Mouse (Mus musculus) lung, embryonic 15.5 days (tissue): ENCODE measurements around the gene Mogs. TPM values are rescaled to one million over a fixed set of nuclear protein-coding genes. Genes with fewer than 3 reads are reported as not detected.
A peak's percentile ranks its signal among the peaks of the same experiment; 100 is the strongest.

Experiments
- ATAC-seq: fragments of 200-750 bp; cut with Nextera tagmentation; 2 replicates; pipeline ENCODE4 v1.8.0; 2017; ENCODE audit warnings: moderate number of reproducible peaks, borderline replicate concordance; ENCODE audit not compliant: low FRiP score, low TSS enrichment; ENCODE audit errors: extremely low read depth
- H3K27ac ChIP-seq: fragments of 300-500 bp; sonication (generic); 2 replicates; pipeline ENCODE4 v1.5.1; 2015; ENCODE audit warnings: moderate library complexity, mild to moderate bottlenecking, inconsistent platforms
- H3K27me3 ChIP-seq: fragments of 300-500 bp; sonication (generic); 2 replicates; pipeline ENCODE4 v1.6.1; 2015; ENCODE audit warnings: inconsistent platforms
- H3K36me3 ChIP-seq: fragments of 300-500 bp; sonication (generic); 2 replicates; pipeline ENCODE4 v1.6.1; 2015; ENCODE audit warnings: inconsistent platforms
- H3K4me1 ChIP-seq: fragments of 300-500 bp; sonication (generic); 2 replicates; pipeline ENCODE4 v1.6.1; 2015; ENCODE audit warnings: inconsistent platforms
- H3K4me2 ChIP-seq: fragments of 300-500 bp; sonication (generic); 2 replicates; pipeline ENCODE4 v1.6.1; 2015; ENCODE audit warnings: inconsistent platforms, mild to moderate bottlenecking, moderate library complexity
- H3K4me3 ChIP-seq: fragments of 300-500 bp; sonication (generic); 2 replicates; pipeline ENCODE4 v1.5.1; 2015; ENCODE audit warnings: mild to moderate bottlenecking, inconsistent platforms
- H3K9ac ChIP-seq: fragments of 300-500 bp; sonication (generic); 2 replicates; pipeline ENCODE4 v1.6.1; 2015; ENCODE audit warnings: inconsistent platforms
- H3K9me3 ChIP-seq: fragments of 300-500 bp; sonication (generic); 2 replicates; pipeline ENCODE4 v1.6.1; 2016; ENCODE audit warnings: inconsistent platforms
- WGBS: fragments of 180-500 bp; shearing (Covaris S2); methylation state at CpG from one replicate; pipeline ENCODE4 v1.1.7; 2015; 5-methylcytosine and 5-hydroxymethylcytosine counted together
- polyA plus RNA-seq: library from polyadenylated mRNA; unstranded; fragments of >200 nt; fragmentation: Nextera tagmentation; extraction: Ambion mirVana; gene quantifications from 2 replicates; pipeline ENCODE4 v1.2.1, GENCODE M21; 2015

Gene Mogs
- polyA plus RNA-seq, 1 experiment from 2014 or later: 54.5 TPM

DNA sequence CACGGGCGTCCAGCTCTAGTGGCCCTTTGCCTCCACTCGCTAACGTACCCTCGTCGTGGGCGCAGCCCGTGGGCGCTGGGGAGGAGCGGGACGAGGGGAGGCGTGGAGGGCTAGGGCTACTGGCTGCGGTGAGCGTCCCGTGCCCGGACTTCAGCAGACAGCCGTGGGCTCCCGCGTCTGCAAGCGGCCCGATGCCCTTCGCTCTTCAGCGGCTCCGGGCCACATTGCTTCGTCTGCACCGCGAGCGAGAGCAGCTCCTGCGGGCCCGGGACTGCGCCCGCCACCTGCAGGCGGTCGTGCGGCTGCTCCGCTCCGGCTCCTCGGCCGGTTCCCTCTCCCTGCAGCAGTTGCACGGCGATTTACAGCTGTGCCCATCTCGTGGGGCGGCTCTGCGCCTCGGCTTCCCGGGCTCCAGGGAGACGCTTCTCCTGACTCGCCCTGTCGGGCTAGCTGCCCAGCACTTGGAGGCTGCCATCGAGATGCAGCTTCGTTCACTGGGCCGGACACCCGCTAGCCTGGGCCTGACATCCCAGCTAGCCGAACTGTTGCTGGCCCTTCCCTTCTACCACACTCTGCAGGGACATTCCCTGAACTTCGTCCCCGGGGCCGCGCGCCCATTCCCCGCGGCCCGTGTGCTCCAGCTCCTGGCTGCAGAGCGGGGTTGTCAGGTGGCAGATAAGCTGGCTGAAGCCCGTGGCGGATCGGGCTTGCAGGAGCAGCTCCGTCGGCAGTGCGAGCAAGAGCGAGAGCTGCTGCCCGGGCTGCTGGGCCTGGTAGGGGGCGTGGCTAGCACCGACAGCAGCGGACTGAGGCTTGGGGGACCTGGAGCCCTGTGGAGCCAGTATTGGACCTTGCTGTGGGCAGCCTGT lies 13.4 kb upstream of the Mogs start:
- WGBS: under 1% methylated on average over 73 of the region's 74 CpGs
- ATAC-seq: peak; percentile 81
- H3K27ac ChIP-seq: peak overlapping the region; percentile 81
- H3K9me3 ChIP-seq: no peaks in the 10 kb centered on the region
- peak overlapping the region; percentile 71 for H3K9ac ChIP-seq
- H3K4me1 ChIP-seq: peaks cover 18% of the 10 kb centered on the region
- no peaks in the 10 kb centered on the region for H3K27me3 ChIP-seq
- peak overlapping the region; percentile 97 for H3K4me2 ChIP-seq
- H3K4me3 ChIP-seq: peak overlapping the region; percentile 65
- H3K36me3 ChIP-seq: 0 out of 2 replicates have a peak, but pooled peaks cover 3% of the 10 kb centered on the region

DNA sequence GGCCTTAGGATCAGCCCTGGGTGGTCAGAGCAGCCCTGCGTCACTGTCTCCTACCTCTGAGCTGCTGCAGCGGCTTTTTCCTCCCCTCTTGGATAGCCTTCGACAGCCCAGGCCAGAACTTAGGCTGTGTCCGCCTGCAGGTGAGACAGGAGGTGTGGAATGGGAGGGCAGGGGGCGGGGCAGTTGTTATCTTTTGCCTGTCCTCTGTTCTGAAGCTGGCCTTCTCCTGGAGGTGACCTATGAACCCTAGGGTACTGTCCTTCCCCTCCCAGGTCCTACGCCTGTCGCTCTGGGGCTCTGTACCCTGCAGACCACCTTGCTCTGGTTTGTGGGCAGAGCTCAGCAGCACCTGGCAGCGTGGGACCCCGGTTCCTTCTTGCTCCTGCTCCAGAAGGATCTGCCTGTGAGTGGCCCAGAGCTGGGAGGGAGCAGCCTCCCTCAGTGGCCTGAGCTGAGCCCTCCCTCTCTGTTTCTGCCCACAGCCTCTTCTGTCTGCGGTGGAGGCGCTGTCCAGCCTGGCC lies 12.1 kb upstream of the Mogs start:
- WGBS: 48% methylated on average over 11 of the region's 11 CpGs
- Histone ChIP-seq H3K27ac (no peak overlapping the region), H3K4me2 (peak overlapping the region; percentile 97), H3K27me3 (no peaks in the 10 kb centered on the region), H3K4me3 (peak overlapping the region; percentile 65; the same call in 1 of the 2 replicates), H3K9ac (peak overlapping the region; percentile 71; the same call in 1 of the 2 replicates), H3K9me3 (no peaks in the 10 kb centered on the region), H3K36me3 (0 out of 2 replicates have a peak, but pooled peaks cover 3% of the 10 kb centered on the region), H3K4me1 (peaks cover 24% of the 10 kb centered on the region)
- no peak for ATAC-seq

DNA sequence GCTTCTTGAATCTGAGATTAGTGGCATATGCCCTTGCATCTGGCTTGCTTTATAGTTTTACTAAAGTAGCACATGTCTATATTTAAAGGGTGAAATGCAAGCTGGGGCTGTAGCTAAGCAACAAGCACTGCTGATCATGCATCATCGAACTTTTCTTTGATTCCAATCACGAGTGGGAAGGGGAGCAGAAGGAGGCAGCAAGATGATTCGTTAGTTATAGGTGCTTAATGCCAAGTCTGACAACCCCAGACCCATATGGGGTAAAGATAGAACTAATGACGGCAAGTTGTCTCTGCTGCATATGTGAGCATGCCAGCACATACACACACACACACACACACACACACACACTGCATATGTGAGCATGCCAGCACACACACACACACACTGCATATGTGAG lies 11.1 kb upstream of the Mogs start:
- 0 out of 2 replicates have a peak, but pooled peaks cover 3% of the 10 kb centered on the region for H3K36me3 ChIP-seq
- no peaks in the 10 kb centered on the region for H3K27me3 ChIP-seq
- no peak overlapping the region for H3K9ac ChIP-seq
- no peak for ATAC-seq
- H3K4me2 ChIP-seq: no peak overlapping the region
- H3K9me3 ChIP-seq: no peaks in the 10 kb centered on the region
- H3K4me3 ChIP-seq: no peak overlapping the region
- peaks cover 27% of the 10 kb centered on the region for H3K4me1 ChIP-seq
- WGBS: 74% methylated on average over 4 of the region's 4 CpGs
- no peak overlapping the region for H3K27ac ChIP-seq

DNA sequence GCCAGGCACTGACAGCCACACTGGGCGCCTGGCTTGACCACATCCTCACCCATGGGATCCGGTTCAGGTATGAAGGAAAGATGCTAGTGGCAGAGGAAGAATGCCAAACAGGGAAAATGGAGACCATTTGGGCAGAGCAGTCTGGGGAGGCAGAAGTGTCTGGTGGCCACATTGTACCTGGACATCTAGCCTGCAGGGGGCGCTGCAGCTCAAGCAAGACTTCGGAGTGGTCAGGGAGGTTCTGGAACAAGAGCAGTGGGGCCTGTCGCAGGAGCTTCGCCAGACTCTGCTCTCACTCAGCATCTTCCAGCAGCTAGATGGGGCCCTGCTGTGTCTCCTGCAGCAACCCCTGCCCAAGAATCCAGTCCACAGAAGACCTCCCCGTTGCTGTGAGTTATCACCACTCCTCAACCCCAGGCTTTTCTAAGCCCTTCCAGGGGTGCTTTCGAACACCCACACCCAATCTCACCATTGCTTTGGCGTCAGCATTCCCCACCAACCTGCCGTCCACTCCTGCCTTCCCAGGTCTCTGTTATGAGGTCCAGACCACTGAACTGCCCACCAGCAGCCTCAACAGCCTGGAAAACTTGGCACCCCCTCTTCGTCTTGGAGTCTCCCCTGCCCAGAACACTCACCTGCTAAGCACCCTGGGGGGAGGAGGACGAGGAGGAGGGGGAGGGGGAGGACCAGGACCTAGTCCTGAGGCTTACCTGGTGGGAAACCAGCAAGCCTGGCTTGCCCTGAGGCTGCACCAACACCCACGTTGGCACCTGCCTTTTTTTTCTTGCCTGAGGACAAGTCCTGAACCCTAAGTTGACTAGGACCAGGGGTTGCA lies 7.5 kb upstream of the Mogs start:
- 36% methylated on average over 13 of the region's 13 CpGs for WGBS
- Histone ChIP-seq H3K27me3 (no peaks in the 10 kb centered on the region), H3K9ac (0 out of 2 replicates have a peak overlapping the region, but pooled peaks have one; percentile 88), H3K27ac (no peak overlapping the region), H3K4me2 (peak overlapping the region; percentile 88), H3K9me3 (no peaks in the 10 kb centered on the region), H3K36me3 (0 out of 2 replicates have a peak, but pooled peaks cover 15% of the 10 kb centered on the region), H3K4me1 (peaks cover 28% of the 10 kb centered on the region), H3K4me3 (peak overlapping the region; percentile 95)
- ATAC-seq: no peak

DNA sequence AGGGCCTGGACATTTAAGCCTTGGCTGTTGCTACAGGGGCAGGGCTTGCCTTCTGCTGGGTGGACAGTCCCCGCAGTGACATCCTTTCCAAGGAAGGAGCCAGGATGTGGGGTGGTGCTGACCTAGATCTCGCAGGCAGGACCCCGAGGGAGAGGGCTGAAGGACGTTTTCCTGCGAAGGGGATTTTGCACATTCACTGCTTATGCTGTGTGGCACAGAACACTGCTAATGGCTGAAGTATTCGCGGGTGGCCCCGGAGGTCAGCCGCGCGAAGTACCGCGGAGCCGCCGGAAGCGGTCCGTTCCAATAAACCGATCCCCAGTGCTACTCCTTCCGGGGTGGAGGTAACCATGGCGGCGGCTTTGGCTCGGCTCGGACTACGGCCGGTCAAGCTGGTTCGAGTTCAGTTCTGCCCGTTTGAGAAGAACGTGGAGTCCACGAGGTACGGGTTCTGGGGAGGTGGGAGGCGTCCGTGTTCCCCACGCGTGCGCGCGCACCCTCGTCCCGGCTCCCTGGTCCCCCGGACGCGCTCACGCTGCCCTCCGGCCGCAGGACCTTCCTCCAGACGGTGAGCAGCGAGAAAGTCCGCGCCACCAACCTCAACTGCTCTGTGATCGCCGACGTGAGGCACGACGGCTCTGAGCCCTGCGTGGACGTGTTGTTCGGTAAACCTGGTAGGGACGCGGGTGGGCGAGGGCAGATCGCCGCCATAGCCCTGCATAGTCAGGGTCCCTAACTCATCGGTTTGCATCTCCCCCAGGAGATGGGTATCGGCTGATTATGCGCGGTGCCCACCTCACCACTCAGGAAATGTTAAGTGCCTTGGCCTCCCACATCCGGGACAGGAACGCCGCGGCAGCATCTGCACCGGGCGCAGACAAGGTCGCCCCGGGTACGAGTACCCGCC lies 6.3 kb upstream of the Mogs start, which contains the start of gene Mrpl53:
Gene Mrpl53, plus strand, starts transcription at position 279 of the 907 bp plus-strand sequence.
- Histone ChIP-seq H3K36me3 (0 out of 2 replicates have a peak, but pooled peaks cover 15% of the 10 kb centered on the region), H3K9me3 (no peaks in the 10 kb centered on the region), H3K4me1 (peaks cover 20% of the 10 kb centered on the region), H3K4me2 (peak within 1 kb of the TSS; percentile 88), H3K27ac (peak within 1 kb of the TSS; percentile 75), H3K27me3 (no peaks in the 10 kb centered on the region), H3K9ac (peak within 1 kb of the TSS; percentile 88), H3K4me3 (peak within 1 kb of the TSS; percentile 95)
- under 1% methylated on average over 76 of the region's 76 CpGs for WGBS
- peak; percentile 91 for ATAC-seq

DNA sequence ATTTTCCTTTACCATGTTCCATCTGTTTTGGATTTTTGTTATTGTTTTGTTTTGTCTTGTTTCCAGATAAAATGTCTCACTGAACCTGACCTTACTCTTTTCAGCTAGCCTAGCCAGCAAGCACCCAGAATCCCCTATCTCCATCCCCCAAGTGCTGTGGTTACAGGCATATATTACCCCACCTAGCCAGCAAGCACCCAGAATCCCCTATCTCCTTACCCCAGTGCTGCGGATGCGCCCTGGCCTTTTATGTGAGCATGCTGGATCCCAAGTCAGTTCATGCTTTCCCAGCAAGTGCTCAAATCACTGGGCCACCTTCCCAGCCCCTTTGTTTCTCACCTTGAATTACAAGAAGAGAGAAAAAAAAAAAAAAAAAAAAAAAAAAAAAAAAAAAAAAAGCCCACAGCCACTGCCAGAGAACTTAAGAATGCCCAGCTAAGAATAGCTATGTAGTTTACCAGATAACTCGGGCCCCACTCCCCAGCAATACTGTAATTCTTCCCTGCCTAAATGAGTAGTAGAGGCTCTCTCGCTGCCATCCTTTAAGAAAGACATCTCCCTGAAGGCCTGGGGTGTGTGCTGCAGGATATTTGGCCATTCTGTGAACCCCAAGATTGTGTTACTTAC lies 3.7 kb upstream of the Mogs start:
- no peak for ATAC-seq
- Histone ChIP-seq H3K4me2 (no peak overlapping the region), H3K4me3 (no peak overlapping the region), H3K27ac (no peak overlapping the region), H3K27me3 (no peaks in the 10 kb centered on the region), H3K9me3 (no peaks in the 10 kb centered on the region), H3K9ac (no peak overlapping the region), H3K4me1 (peaks cover 37% of the 10 kb centered on the region), H3K36me3 (0 out of 2 replicates have a peak, but pooled peaks cover 12% of the 10 kb centered on the region)
- 85% methylated on average over 4 of the region's 4 CpGs for WGBS

DNA sequence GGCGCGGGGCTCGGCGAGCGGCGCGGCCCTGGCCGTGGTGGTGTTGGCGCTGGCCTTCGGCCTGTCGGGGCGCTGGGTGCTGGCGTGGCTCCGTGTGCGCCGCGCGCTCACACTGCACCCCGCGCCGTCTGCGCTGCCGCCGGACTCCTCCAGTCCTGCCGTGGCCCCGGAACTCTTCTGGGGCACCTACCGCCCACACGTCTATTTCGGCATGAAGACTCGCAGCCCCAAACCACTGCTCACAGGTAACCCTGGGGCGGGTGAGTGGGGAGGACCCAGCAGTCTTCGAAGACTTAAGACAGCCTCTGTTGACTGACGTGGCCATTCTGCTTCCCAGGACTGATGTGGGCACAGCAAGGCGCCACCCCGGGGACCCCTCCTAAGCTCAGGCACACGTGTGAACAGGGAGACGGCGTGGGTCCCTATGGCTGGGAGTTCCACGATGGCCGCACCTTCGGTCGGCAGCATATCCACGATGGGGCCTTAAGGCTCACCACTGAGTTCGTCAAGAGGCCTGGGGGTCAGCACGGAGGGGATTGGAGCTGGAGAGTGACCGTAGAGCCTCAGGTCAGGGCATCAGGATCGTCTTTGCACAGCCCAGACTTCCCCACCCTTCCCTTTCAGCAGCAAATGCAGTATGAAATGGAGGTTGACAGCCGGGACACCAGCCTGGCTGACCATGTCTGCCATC lies 531 bp downstream of the Mogs start:
- H3K4me1 ChIP-seq: peaks cover 37% of the 10 kb centered on the region
- no peaks in the 10 kb centered on the region for H3K27me3 ChIP-seq
- peak overlapping the region; percentile 84 for H3K27ac ChIP-seq
- ATAC-seq: peak; percentile 43
- H3K9ac ChIP-seq: peak overlapping the region; percentile 96
- H3K4me2 ChIP-seq: peak overlapping the region; percentile 96
- under 1% methylated on average over 48 of the region's 48 CpGs for whole genome bisulfite sequencing
- no peaks in the 10 kb centered on the region for H3K9me3 ChIP-seq
- H3K4me3 ChIP-seq: peak overlapping the region; percentile 94
- peaks cover 32% of the 10 kb centered on the region for H3K36me3 ChIP-seq

DNA sequence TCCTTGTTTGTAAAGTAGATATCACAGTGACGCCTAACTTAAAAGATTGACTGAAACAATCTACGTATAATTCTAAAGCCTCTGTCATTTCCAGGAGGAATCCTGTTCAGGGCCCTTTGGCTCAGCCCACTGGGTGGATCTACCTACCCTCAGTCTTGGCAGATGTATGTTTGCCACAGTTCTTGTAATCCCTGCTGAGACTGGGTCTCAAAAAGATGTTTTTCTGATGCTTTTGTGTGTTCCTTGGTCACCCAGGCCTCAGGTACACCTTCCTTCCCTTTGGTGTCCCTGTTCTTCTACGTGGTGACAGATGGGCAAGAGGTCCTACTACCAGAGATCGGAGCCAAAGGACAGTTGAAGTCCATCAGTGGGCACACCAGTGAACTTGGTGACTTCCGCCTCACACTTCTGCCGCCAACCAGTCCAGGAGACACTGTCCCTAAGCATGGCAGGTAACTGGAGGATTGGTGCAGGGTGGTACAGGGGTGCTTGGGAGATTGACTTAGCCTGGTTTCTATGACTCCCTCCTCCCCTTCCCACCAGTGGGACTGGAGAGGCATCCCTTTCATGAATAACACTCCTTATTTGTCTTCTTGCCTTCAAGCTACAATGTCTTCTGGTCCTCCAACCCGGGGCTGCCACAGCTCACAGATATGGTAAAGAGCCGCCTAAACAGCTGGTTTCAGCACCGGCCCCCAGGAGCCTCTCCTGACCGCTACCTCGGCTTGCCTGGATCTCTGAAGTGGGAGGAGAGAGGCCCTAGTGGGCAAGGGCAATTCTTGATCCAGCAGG lies 1.3 kb downstream of the Mogs start:
- no peaks in the 10 kb centered on the region for H3K27me3 ChIP-seq
- peak overlapping the region; percentile 94 for H3K4me3 ChIP-seq
- H3K4me2 ChIP-seq: peak overlapping the region; percentile 96
- peaks cover 37% of the 10 kb centered on the region for H3K4me1 ChIP-seq
- peak overlapping the region; percentile 84; the same call in 1 of the 2 replicates for H3K27ac ChIP-seq
- 63% methylated on average over 11 of the region's 11 CpGs for WGBS
- H3K36me3 ChIP-seq: peaks cover 26% of the 10 kb centered on the region
- no peaks in the 10 kb centered on the region for H3K9me3 ChIP-seq
- H3K9ac ChIP-seq: peak overlapping the region; percentile 96
- no peak for ATAC-seq

DNA sequence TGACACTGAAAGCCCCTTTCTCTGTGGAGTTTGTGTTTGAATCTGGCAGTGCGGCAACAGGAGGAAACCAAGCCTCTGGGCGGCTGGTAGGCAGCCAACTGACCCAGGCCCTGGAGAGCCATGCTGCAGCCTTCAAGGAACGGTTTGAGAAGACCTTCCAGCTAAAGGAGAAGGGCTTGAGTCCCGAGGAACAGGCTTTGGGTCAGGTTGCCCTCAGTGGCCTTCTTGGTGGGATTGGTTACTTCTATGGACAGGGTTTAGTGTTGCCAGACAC lies 1.8 kb downstream of the Mogs start:
- Histone ChIP-seq H3K27ac (peak overlapping the region; percentile 0; the same call in 1 of the 2 replicates), H3K4me1 (peaks cover 39% of the 10 kb centered on the region), H3K4me3 (no peak overlapping the region), H3K9me3 (no peaks in the 10 kb centered on the region), H3K9ac (no peak overlapping the region), H3K4me2 (no peak overlapping the region), H3K27me3 (no peaks in the 10 kb centered on the region), H3K36me3 (peaks cover 26% of the 10 kb centered on the region)
- no peak for ATAC-seq
- WGBS: 76% methylated on average over 4 of the region's 4 CpGs

DNA sequence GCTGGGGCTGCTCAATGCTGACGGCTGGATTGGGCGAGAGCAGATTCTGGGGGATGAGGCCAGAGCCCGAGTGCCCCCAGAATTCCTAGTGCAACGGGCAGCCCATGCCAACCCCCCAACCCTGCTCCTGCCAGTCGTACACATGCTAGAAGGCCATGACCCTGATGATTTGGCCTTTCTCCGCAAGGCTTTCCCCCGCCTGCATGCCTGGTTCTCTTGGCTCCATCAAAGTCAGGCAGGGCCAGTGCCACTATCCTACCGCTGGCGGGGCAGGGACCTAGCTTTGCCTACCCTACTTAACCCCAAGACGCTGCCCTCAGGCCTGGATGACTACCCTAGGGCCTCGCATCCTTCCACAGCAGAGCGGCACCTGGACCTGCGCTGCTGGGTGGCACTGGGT lies 2.3 kb downstream of the Mogs start:
- WGBS: 88% methylated on average over 13 of the region's 13 CpGs
- no peak for ATAC-seq
- no peak overlapping the region for H3K4me3 ChIP-seq
- H3K36me3 ChIP-seq: peaks cover 26% of the 10 kb centered on the region
- no peak overlapping the region for H3K9ac ChIP-seq
- H3K27ac ChIP-seq: no peak overlapping the region
- no peaks in the 10 kb centered on the region for H3K27me3 ChIP-seq
- no peak overlapping the region for H3K4me2 ChIP-seq
- H3K9me3 ChIP-seq: no peaks in the 10 kb centered on the region
- peaks cover 44% of the 10 kb centered on the region for H3K4me1 ChIP-seq
